Mouse (Mus musculus) regulatory T cell (primary cell): Measurements from ENCODE around the gene Gk.

ENCODE experiments used
- in situ Hi-C: fragments of 300-600 bp; cut with MboI, MseI; formaldehyde crosslinking; loops from one replicate; pipeline ENCODE4 v1.15.1; 2025; ENCODE audit warnings: high pct_unique_total_duplicates

Gene Gk

DNA sequence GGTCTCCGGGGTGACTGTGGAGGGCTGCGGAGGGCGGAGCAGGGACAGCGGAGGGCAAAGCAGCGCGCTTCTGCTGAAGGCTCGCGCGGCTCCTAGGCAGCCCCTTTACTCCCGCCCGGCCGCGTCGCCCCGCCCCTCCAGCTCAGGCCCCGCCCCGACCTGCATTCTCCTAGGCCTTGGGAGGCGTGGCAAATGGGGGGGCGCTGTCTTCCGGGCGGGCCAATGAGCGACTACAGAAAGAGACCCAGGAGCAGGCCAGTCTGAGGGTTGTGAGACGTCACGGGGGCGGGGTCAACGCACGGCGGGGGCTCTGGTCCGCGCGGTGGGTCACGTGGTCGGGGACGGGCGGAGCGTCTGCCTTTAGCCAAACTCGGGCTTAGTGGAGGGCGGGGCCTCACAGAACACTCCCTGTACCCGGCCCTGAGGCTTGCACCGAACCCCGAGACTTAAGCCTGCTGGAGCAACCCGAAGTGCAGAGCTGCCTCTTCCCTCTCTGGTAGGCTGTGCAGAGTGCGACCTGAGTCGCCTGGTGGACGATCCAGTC, at the start of gene Gk:
TSS of gene Gk (minus strand) at position 276 of the 544 bp plus-strand sequence.
- in situ Hi-C loops = no loop called here

DNA sequence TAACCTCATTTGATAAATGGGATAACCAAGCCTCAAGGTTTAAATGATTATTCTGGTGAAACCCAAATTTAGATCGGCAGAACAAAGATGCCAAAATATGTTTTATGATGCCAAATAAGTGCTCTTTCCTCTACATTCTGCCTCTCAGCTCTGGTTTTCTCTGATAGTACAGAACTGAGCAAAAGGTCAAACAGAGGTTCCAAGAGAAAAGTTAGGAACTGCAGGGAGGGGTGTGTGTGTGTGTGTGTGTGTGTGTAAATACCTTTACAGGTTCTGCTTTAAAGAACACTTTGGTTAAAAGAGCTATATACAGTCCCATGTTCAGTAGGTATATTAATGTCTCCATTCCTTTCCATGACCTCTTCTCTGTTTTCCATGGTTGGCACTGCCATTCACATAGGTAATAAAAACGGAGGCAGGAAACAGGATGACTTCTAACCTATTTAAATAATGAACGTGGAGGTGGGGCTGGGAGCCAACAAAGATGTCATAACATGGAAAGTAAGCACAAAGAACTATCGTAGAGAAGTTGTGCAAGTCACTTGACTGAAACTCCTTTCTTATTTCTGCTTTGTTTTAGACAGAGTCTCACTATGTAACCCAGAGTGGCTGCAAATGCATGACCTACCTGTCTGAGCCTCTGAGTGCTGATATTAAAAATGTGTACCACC, 28.2 kb upstream of the Gk start:
- in situ Hi-C loops = no loop called here

DNA sequence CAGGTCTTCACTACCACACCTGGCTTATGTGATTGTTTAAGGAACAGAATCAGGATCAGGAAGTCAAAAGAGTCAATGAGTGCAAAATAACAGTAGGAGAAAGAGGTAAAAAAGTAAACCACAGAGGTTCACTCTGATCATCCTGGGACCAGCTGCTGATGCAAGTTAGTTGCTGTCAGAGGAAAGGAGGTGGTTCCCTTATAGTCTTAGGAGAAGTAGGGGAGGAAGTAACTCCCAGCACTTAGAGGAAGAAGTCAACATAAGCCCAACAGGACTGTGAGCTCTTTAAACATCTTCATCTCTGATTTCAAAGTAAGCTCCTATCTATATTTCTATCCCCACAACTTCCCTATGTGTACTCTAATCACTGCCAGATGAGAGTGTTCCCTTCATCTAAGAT, 26.4 kb upstream of the Gk start:
- in situ Hi-C loops = no loop called here

DNA sequence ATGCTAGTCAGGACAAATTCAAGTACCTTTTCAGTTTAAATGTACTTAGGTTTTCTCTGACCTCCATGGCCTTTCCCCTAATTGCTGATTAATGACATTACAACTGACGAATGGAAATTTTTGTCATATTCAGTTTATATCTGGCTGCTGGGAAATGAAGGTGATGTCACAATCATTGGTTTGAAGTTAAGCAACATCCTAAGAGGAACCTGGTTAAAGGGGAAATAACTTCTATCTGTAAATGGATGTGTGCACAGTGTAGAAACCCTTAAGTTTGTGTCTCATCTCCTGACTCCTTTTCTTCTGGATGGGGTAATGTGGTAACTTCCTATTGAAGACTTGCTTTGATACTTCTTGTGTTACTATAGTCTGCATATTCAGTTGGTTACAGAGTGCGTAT, 20.8 kb upstream of the Gk start:
- in situ Hi-C loops = no loop called here

DNA sequence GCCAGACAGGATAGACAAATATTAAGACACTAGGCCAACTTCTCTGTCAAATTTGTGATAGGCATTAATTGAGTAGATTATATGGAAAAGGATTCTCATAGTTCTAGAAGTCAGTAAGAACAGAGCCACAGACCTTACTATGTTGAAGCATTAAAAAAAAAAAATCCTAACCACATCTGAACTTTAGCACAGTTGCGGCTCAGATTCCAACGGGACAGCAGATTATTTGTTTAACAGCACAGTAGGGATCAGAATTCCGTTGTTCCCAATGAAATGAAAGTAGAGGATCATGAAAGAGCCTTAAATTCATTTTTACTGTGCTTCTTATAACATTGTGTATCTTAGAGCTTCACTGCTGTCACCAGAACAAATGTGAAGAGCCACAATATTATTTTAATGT, 1.7 kb upstream of the Gk start:
- in situ Hi-C loops = no loop called here

DNA sequence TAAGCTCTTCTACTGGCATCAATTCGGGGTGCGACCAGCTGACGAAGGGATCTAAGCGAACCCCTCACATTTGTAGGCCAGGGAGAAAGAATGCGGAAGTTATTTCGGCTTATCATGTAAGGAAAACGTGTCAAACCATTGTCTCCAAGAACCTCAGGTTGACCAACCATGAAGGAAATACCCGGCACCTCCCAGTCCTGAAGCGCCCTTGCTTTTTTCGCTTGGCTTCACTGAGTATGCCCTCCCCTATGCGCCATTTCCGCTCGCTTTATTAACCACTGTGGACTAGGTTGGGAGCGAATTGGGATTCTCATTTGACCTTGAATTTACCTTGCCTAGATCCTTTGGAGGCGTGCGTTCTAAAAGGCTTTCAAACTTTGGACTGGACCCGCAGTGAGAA, 522 bp upstream of the Gk start:
- in situ Hi-C loops = no loop called here

DNA sequence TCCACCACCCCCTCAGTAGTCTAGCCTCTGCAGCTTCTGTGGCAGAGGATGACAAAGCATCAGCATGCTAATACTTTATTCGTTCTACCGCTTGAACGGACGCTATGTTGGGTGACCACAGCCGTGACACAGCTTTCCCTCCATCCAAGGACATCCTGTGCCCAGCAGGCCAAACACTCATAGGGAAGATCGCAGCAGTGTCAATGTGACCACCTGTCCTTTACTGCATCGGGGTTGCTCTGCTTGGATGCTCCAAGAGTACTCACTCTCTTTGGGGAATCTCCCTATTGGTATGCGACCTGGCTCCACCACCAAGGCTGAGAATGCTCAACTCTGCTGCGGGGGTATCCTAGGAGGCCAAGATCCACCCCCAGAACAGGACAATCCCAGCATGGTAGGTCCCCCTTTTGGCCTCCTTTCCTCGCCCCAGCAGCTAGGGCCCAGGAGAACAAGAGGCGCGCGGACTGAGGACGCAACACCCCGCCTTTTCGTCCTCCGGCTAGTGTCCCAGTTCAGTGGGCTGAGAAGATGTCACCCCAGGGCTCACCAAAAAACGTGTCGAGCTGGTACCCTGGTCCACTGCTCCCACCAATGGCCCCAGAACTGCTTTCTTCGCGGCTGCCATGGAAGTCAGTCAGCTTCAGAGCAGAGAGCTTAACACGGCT, 608 bp downstream of the Gk start:
- in situ Hi-C loops = no loop called here

DNA sequence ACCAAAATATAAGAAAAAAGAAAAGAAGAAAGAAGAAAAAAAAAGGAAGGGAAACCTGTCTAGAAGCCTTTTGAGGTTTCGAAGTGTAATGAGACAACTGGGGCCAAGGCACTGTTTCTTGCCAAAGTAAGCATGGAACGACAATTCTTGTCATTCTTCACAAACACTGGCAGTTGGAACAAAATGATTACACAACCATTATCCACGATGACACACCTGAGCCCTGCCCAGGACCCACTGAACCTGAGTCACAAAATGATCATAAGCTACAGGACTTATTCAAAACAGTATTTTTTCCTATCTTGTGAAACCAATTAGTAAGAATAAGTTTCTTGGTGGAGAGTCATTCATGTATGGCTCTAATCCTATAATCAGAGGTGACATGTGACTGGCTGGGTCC, 5.3 kb downstream of the Gk start:
- in situ Hi-C loops = no loop called here

DNA sequence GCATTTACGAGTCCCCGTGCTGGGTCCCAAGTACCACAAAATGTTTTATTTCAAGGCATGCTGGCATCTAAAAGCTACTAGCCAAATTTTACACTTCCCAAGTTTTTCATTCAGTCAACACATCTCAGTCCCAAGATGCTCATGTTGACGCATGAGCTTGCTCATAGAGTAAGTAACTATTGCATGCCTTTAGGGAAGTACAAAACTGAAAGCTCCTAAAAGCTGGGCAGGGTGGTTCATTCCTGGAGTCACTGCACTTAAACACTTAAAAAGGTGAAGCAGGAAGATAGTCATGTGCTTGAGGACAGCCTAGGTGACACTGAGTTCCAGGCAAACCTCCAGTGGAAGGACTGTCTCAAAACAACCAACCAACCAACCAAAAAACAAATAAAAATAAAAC, 5.9 kb downstream of the Gk start:
- in situ Hi-C loops = no loop called here

DNA sequence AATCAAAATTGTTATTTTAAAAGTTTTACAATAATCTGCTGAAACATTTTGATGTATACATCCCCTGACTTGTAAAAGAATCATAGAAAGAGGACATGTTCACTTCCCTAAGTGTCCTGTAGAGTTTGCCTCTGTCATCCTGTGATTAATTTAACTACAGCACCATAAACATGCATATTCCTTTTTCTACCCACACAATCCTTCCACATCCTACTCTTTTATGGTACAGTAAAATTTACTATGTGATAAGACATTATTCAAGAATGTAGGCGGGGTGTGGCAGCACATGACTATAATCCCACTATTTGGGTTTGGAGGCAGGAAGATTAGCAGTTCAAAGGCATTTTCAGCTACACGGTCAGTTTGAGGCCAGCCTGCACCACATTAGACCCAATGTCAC, 8.0 kb downstream of the Gk start:
- in situ Hi-C loops = no loop called here

DNA sequence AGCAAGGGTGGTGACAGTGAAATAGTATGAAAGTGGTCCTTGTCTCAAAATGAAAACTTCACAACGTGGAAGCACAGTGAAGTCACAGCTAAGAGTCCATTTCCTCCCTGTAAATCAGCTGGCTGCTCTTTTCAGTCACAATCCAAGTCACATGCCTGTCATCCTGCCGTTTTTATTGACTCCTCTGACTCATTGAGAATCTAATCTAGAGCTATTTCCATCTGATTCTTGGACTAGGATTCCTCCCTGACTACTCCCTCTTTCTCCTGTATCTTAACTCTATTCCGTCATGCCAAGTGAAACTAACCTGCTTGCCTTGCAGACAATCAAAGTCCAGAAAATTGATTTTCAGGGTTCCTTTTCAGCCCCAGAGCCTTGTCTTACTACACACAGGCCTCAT, 20.6 kb downstream of the Gk start:
- in situ Hi-C loops = no loop called here

DNA sequence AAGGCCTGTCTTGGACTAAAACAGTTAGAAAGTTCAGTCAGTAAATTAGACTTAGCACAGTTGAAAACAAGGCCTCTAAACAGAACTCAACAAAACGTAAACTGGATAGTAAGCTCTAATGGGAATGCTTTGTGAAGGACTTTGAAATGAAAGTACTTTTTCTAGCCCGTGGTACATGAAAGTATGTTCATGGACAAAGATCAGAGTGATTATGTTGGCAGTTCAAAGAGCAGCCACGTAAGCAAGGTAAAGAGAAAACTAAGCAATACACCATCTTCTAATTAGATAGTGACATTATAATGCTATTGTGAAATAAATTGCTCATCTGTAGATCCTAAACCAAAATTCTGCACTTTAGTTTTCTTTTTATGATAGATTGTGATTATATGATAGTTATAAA, 32.8 kb downstream of the Gk start:
- in situ Hi-C loops = no loop called here

DNA sequence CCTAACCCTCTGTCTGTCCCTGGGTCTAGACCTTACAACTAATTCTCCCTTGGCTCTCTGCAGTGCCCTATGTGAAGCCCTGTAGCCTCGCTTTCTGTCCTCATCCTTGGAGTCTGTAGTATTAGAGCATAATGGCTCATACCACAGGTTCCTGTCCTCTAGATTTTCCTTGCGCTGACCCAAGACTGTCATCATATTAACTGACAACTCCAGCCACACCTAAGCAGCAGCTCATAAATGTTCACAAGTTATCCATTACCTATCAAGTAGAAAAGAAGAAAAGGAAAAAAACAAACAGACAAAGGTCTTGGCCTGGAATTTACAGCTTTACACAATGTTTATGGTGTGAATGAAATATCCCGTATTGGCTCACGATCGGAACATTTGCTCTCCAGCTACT, 43.4 kb downstream of the Gk start:
- in situ Hi-C loops = no loop called here

DNA sequence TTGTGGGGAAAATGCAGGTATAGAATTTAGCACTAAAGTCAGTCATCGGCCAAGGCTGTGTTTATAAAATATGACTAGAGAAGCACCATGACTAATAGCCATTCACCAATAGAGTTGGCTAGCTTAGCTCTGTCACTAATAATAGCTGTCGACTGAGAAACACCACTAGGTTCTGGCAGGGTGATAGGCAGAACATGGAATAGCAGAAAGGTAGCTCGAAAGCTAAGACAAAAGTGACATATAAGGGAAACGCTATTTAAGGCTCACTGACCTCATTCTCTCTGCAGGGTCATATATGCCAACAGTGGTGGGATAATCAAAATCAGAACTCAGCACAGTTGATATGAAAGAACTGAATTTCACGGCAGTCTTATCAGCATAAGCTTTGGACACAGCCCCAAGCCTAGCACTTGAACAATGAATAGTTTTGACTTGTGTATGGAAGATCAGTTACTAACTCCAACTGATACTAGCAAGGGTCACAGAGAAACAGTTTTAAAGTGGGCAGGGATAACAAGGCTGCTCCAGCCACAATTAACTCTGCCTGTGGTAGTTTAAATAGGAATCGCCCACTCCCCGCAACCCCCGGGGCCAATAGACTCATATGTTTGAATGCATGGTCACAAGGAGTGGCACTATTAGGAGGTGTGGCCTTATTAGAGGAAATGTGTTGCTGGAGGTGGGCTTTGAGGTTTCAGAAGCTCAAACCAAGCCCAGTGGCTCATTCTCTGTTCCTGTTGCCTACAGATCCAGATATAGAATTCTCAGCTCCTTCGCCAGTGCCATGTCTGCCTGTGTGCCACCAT, 45.3 kb downstream of the Gk start:
- in situ Hi-C loops = no loop called here

DNA sequence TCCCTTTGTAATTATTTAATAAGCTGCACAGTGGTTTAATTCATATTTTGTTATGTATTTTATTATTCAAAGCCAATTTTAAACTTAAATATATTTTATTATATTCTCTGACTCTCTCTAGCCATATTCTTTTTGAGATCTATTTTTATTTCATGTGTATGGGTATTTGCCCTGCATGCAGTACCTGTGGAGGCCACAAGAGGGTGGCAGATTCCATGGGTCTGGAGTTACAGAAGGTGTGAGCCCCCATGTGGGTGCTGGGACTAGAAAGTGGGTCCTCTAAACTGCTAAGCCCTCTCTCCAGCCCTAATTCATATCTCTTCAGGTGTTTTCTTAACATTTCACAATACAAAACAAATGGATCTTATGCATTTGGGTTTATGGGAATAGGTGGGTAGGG, 55.4 kb downstream of the Gk start:
- in situ Hi-C loops = no loop called here

DNA sequence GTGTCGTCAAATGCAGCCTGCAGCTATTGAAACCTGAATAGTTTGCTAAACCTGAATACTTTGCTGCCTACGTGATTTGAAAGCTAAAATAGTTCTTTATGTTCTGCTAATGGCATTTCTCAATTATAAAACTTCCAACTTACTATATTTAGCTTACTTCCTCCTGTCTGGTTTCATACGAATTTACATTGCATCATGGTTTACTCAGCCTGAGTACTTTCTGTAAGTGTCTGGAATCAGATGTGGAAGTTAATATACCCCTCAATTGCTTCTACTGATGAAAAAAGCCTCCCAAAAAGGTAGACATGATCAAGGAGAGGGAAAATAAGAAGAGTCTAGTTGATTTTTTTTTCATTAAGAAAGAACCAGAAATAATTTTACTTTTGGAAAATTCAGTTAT, 66.2 kb downstream of the Gk start:
- in situ Hi-C loops = no loop called here

DNA sequence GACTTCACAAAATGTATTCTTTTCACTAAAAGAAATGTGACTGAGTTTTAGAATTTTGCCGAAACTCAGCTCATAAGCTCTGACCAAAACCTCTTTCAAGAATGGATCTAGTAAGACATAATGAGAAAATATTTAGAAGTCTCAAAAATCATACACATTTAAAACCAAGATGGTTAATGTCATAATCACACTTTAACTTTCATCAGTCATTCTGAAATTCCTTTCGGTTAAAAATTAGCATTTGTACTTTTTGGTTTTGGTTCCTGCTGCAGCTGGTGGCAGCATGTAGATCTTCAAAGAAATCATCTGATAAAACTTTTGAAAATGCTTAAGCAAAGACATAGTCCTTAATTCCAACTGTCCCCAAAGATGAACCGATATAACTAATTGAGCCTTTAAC, 70.9 kb downstream of the Gk start:
- in situ Hi-C loops = no loop called here

DNA sequence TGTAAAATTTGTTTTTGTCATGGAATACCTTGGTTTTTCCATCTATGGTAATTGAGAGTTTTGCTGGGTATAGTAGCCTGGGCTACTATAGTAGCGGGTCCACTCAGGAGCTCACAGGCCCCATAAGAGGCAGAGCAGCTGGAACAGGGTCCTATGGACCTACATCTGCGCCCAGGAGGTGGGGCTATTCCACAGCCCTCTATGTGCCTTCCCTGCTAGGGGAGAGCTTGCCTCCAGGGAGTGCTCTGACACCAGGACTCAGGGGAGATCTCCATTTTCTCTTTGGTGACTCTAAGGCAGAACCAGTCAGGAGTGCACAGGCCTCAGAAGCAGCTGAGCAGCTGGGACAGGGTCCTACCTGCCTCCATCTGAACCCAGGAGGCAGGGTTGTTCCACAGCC, 92.9 kb downstream of the Gk start:
- in situ Hi-C loops = loop anchor here (25.0 kb wide), 1 partner anchor 729 kb away; no protein-coding TSS in a partner anchor

DNA sequence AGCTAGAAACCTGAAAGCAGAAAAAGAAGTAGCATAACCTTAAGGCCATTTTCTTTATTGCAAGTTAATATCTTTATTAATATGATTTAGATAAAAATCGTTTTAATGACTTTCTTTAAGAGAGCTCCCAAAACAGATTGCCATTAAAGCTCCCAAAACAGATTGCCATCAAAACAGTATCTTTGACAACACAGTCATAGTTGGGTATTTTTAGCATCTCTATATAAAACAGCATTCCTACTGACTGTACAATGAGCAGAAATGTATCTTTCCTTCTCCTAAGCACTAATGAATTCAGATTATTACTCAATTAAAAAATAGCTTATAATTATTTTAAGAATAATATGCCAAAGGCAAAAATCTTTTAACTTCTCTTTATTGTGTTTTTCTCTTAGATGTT, 94.5 kb downstream of the Gk start:
- in situ Hi-C loops = loop anchor here (25.0 kb wide), 1 partner anchor 730 kb away; no protein-coding TSS in a partner anchor

DNA sequence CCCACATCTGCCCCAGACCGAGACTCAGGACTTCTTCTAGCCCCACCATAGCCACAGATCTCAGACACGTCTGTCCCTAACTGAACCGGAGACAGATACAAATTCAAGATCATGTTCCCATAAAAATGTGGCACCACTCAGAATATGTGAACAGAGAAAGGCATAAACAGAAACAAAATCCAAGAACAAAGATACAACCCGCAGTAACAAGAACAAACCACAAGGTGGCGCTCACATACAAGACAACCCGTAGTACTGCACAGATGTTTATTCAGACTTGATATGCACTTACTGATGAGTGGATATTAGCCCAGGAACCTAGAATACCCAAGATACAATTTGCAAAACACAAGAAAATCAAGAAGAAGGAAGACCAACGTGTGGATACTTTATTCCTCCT, 99.8 kb downstream of the Gk start:
- in situ Hi-C loops = loop anchor here (5.0 to 25.0 kb wide), 2 partner anchors 240 to 735 kb away; no protein-coding TSS in a partner anchor
